In genomic region chr17:85860797-85861196, GRCm38 (mm10) we compare ENCODE assay signal across 20 mouse cellular contexts.
DNase-seq lines count a peak whose midpoint lies in the region; TF ChIP-seq lines count a peak whose summit lies in the region.
"Had no signal": no experiment of that assay in that cellular context is flagged by ENCODE, and none has a peak within 500 bp of the region (broad histone marks: within the 10 kb centered on the region; RNA-seq: fewer than 3 reads in every experiment).

No protein-coding gene starts in this region.

- H3K4me3 ChIP-seq in CH12.LX (replicated peaks in 1 of 3; ENCODE audit: low read depth in 2 of 3, low read length in 2 of 3, poor library complexity in 1 of 3), result no peak overlapping the region
- no peak overlapping the region for H3K4me3 ChIP-seq in myocyte
- H3K4me3 ChIP-seq: embryonic facial prominence, embryonic 13.5 days; embryonic facial prominence, embryonic 15.5 days; erythroblast, embryonic 14.5 days; forebrain, embryonic 10.5 days; forebrain, embryonic 12.5 days had no signal

- TF ChIP-seq POLR2A in CH12.LX (IDR thresholded peaks at IDR 0.05; ENCODE audit: low read depth, low read length) (no peak), myocyte (IDR thresholded peaks at IDR 0.05; ENCODE audit: insufficient read length, low read depth) (no peak)

- in situ Hi-C loops in CH12.LX (cut with MboI; ENCODE audit: low pct_ligation_motif_present, low pct_unique_long_range_greater_than_20kb, low sequenced_read_pairs), result no loop called here

- no peak overlapping the region for H3K27ac ChIP-seq in CH12.LX (ENCODE audit: insufficient read depth, low read depth)
- H3K27ac ChIP-seq: embryonic facial prominence, embryonic 13.5 days; embryonic facial prominence, embryonic 15.5 days; forebrain, embryonic 10.5 days; forebrain, embryonic 12.5 days had no signal

- no peak for TF ChIP-seq RAD21 in CH12.LX (IDR thresholded peaks at IDR 0.05; ENCODE audit: low read depth, low read length)

- H3K4me1 ChIP-seq in CH12.LX (ENCODE audit: control insufficient read depth in 1 of 2, insufficient read depth in 2 of 2), result peaks cover 0 to 10% of the 10 kb centered on the region in 2 experiments; a peak in 3 of 4 replicates

- H3K9me3 ChIP-seq in CH12.LX (replicated peaks; ENCODE audit: low read length), result no peaks in the 10 kb centered on the region
- H3K9me3 ChIP-seq: embryonic facial prominence, embryonic 13.5 days; embryonic facial prominence, embryonic 15.5 days; forebrain, embryonic 10.5 days; forebrain, embryonic 12.5 days had no signal

- H3K36me3 ChIP-seq in CH12.LX (replicated peaks in 1 of 2; ENCODE audit: control insufficient read depth in 1 of 2, insufficient read depth in 1 of 2, low read length in 1 of 2) (no peaks in the 10 kb centered on the region), myocyte (ENCODE audit: control insufficient read depth, insufficient read depth) (no peaks in the 10 kb centered on the region)
- H3K36me3 ChIP-seq: embryonic facial prominence, embryonic 13.5 days; embryonic facial prominence, embryonic 15.5 days; forebrain, embryonic 10.5 days; forebrain, embryonic 12.5 days had no signal

- H3K27me3 ChIP-seq in CH12.LX (replicated peaks) (no peaks in the 10 kb centered on the region), myocyte (ENCODE audit: control insufficient read depth, insufficient read depth, insufficient read length) (no peaks in the 10 kb centered on the region)
- H3K27me3 ChIP-seq: embryonic facial prominence, embryonic 15.5 days; forebrain, embryonic 12.5 days had no signal

- H3K4me2 ChIP-seq in CH12.LX (ENCODE audit: insufficient read depth, low read depth, poor library complexity, severe bottlenecking), result no peak overlapping the region
- H3K4me2 ChIP-seq in myocyte (ENCODE audit: low read depth), result peak overlapping the region; percentile 0
- H3K4me2 ChIP-seq: embryonic facial prominence, embryonic 13.5 days; embryonic facial prominence, embryonic 15.5 days; forebrain, embryonic 12.5 days had no signal

- H3K9ac ChIP-seq in CH12.LX (ENCODE audit: insufficient read depth, low read depth), result no peak overlapping the region
- H3K9ac ChIP-seq: embryonic facial prominence, embryonic 13.5 days; embryonic facial prominence, embryonic 15.5 days; forebrain, embryonic 12.5 days had no signal

- no peak for TF ChIP-seq CTCF in CH12.LX (conservative IDR thresholded peaks at IDR 0.05 in 1 of 2, IDR thresholded peaks at IDR 0.05 in 1 of 2; ENCODE audit: low read depth in 2 of 2, low read length in 2 of 2)

- no peak overlapping the region for H3ac ChIP-seq in myocyte (ENCODE audit: control insufficient read depth, insufficient read length)

- peak; percentile 37; the same call in 1 of the 2 replicates for TF ChIP-seq EP300 in CH12.LX (IDR thresholded peaks at IDR 0.05; ENCODE audit: low read length)

- H3K79me2 ChIP-seq in CH12.LX (replicated peaks; ENCODE audit: control insufficient read depth, extremely low read depth, insufficient read depth, poor library complexity, severe bottlenecking) (no peaks in the 10 kb centered on the region), myocyte (ENCODE audit: control insufficient read depth, insufficient read depth) (no peaks in the 10 kb centered on the region)

- dilution Hi-C loops in CH12.LX (cut with MboI; ENCODE audit: extremely low pct_ligation_motif_present, extremely low pct_unique_long_range_greater_than_20kb, low sequenced_read_pairs), result no loop called here

- DNase-seq in 3134 (ENCODE audit: extremely low read depth, insufficient read length, low spot score), result peak; percentile 18
- no peak for DNase-seq in CH12.LX (ENCODE audit: extremely low read depth)
- DNase-seq in NIH3T3 (ENCODE audit: low read depth), result peak; percentile 6
- no peak for DNase-seq in frontal cortex, postnatal 10 days (ENCODE audit: low spot score in 2 of 2)
- no peak for DNase-seq in natural killer cell, adult 2 months (ENCODE audit: low spot score in 2 of 2)
- no peak for DNase-seq in right cerebral cortex, postnatal 36 days (ENCODE audit: low spot score in 2 of 2)
- DNase-seq: B cell, adult 2 months; cerebellum, adult 11 months; cerebellum, adult 18-20 months; cerebellum, adult 8-10 months; cerebellum, adult 9-11 months; cerebellum, postnatal 14 days; cerebellum, postnatal 36 days; embryo, embryonic 11 days had no signal

TF ChIP-seq in CH12.LX, 34 proteins besides CTCF, POLR2A, EP300 and RAD21:
- TF ChIP-seq MXI1 (IDR thresholded peaks at IDR 0.05; ENCODE audit: low read depth, low read length), result no peak
- peak; percentile 71; the same call in 1 of the 2 replicates for TF ChIP-seq IRF4 (IDR thresholded peaks at IDR 0.05; ENCODE audit: low read depth, low read length)
- TF ChIP-seq ETS1 (conservative IDR thresholded peaks at IDR 0.05; ENCODE audit: low read depth, low read length), result peak; percentile 98

TF ChIP-seq in myocyte, 11 proteins besides CTCF, POLR2A, EP300 and RAD21:
- no peak for TF ChIP-seq POLR2AphosphoS2 (IDR thresholded peaks at IDR 0.05; ENCODE audit: insufficient read length, low read depth)
- TF ChIP-seq TCF12 (IDR thresholded peaks at IDR 0.05; ENCODE audit: insufficient read depth, poor library complexity, severe bottlenecking), result no peak
- no peak for TF ChIP-seq USF1 (IDR thresholded peaks at IDR 0.05; ENCODE audit: low read depth)
- TF ChIP-seq TCF3 (IDR thresholded peaks at IDR 0.05; ENCODE audit: insufficient read length, low read depth), result no peak
- TF ChIP-seq SRF (IDR thresholded peaks at IDR 0.05; ENCODE audit: control insufficient read depth, insufficient read length, low read depth), result no peak
- TF ChIP-seq REST (IDR thresholded peaks at IDR 0.05; ENCODE audit: insufficient read depth, insufficient read length), result no peak
- TF ChIP-seq E2F4 (IDR thresholded peaks at IDR 0.05; ENCODE audit: insufficient read depth), result no peak

Comparison
In these comparisons a context has a peak if more than half of its experiments do, and no peak if none do; other contexts are left out.
1. DNase-seq: peak in 3134 (single experiment) and NIH3T3 (single experiment); none in CH12.LX (single experiment), frontal cortex, postnatal 10 days (0 of 2), natural killer cell, adult 2 months (0 of 2) and right cerebral cortex, postnatal 36 days (0 of 2).